ENCODE assay signal across 18 mouse cellular contexts in the genomic region with DNA sequence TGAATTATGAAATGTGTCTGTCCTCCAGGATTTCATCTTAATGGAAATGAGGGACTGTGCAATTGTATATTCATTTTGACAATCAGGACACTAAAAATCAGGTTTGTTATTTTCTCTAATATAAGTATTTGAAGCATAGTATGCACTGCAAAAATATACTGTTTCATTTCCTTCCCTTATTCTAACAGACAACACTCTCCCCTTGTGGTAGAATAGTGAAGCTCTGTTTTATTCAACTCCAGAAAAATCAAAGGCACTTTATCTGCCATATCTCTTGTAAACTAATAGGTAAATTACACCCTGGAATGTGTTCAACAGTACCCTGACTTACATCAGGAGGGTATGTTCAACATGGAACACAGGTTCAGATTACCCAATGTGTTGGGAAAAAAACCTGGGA.
DNase-seq lines count a peak whose midpoint lies in the region; ATAC-seq and TF ChIP-seq lines count a peak whose summit lies in the region.
"Had no signal": no experiment of that assay in that cellular context is flagged by ENCODE, and none has a peak within 500 bp of the region (broad histone marks: within the 10 kb centered on the region; RNA-seq: fewer than 3 reads in every experiment).

No protein-coding gene starts in this region.

- H3K4me3 ChIP-seq in heart, postnatal 0 days (ENCODE audit: low read depth, low read length): no peak overlapping the region
- H3K4me3 ChIP-seq in lung, postnatal 0 days (ENCODE audit: low read depth, low read length): no peak overlapping the region
- H3K4me3 ChIP-seq in MEL (ENCODE audit: control insufficient read depth in 1 of 2, insufficient read depth in 1 of 2, low read depth in 2 of 2, low read length in 2 of 2): no peak overlapping the region
- no peak overlapping the region for H3K4me3 ChIP-seq in midbrain, postnatal 0 days (ENCODE audit: low read depth, low read length)
- H3K4me3 ChIP-seq: forebrain, embryonic 15.5 days; heart, embryonic 10.5 days; intestine, embryonic 15.5 days; lung, embryonic 15.5 days; megakaryocyte, embryonic 14.5 days had no signal

- H3K27ac ChIP-seq in heart, postnatal 0 days (ENCODE audit: low read depth): no peak overlapping the region
- H3K27ac ChIP-seq in lung, postnatal 0 days (ENCODE audit: low read length): no peak overlapping the region
- H3K27ac ChIP-seq in MEL (ENCODE audit: control insufficient read depth, low read depth, low read length): no peak overlapping the region
- H3K27ac ChIP-seq in midbrain, postnatal 0 days (ENCODE audit: low read depth, low read length): no peak overlapping the region
- H3K27ac ChIP-seq: forebrain, embryonic 15.5 days; heart, embryonic 10.5 days; intestine, embryonic 15.5 days; lung, embryonic 15.5 days had no signal

- TF ChIP-seq POLR2A in MEL (IDR thresholded peaks at IDR 0.05; ENCODE audit: control insufficient read depth in 1 of 2, insufficient read depth in 1 of 2, low read depth in 1 of 2, low read length in 2 of 2, poor library complexity in 1 of 2): no peak

- peak; percentile 64 for TF ChIP-seq RAD21 in MEL (IDR thresholded peaks at IDR 0.05; ENCODE audit: low read depth, low read length)

- TF ChIP-seq EP300 in heart, postnatal 0 days (IDR thresholded peaks at IDR 0.05; ENCODE audit: low read depth): no peak
- no peak for TF ChIP-seq EP300 in lung, postnatal 0 days (IDR thresholded peaks at IDR 0.05)
- TF ChIP-seq EP300 in MEL (IDR thresholded peaks at IDR 0.05; ENCODE audit: low read depth in 1 of 2, low read length in 2 of 2): no peak

- ATAC-seq in heart, postnatal 0 days (ENCODE audit: insufficient read depth, low read depth): no peak
- ATAC-seq in lung, postnatal 0 days: no peak
- ATAC-seq in midbrain, postnatal 0 days (ENCODE audit: low FRiP score): no peak
- ATAC-seq: forebrain, embryonic 15.5 days; intestine, embryonic 15.5 days had no signal

- H3K36me3 ChIP-seq in heart, postnatal 0 days (replicated peaks; ENCODE audit: control insufficient read depth, insufficient read depth, low read length): no peaks in the 10 kb centered on the region
- no peaks in the 10 kb centered on the region for H3K36me3 ChIP-seq in lung, postnatal 0 days (ENCODE audit: insufficient read depth, low read length)
- H3K36me3 ChIP-seq in MEL (ENCODE audit: control insufficient read depth in 1 of 2, insufficient read depth in 2 of 2, low read length in 2 of 2): no peaks in the 10 kb centered on the region
- no peaks in the 10 kb centered on the region for H3K36me3 ChIP-seq in midbrain, postnatal 0 days (ENCODE audit: insufficient read depth, low read length)
- H3K36me3 ChIP-seq: forebrain, embryonic 15.5 days; heart, embryonic 10.5 days; intestine, embryonic 15.5 days; lung, embryonic 15.5 days had no signal

- no peaks in the 10 kb centered on the region for H3K79me2 ChIP-seq in MEL (ENCODE audit: control insufficient read depth, insufficient read depth, low read length, poor library complexity)

- no peaks in the 10 kb centered on the region for H3K27me3 ChIP-seq in heart, postnatal 0 days (ENCODE audit: control insufficient read depth, insufficient read depth, low read length)
- no peaks in the 10 kb centered on the region for H3K27me3 ChIP-seq in lung, postnatal 0 days (replicated peaks; ENCODE audit: insufficient read depth, low read length)
- H3K27me3 ChIP-seq in MEL (ENCODE audit: control insufficient read depth in 1 of 2, insufficient read depth in 2 of 2, low read length in 2 of 2): no peaks in the 10 kb centered on the region
- H3K27me3 ChIP-seq in midbrain, postnatal 0 days (ENCODE audit: insufficient read depth, low read length): no peaks in the 10 kb centered on the region
- H3K27me3 ChIP-seq: forebrain, embryonic 15.5 days; intestine, embryonic 15.5 days; lung, embryonic 15.5 days; megakaryocyte, embryonic 14.5 days had no signal

- no peaks in the 10 kb centered on the region for H3K9me3 ChIP-seq in heart, postnatal 0 days (replicated peaks; ENCODE audit: control insufficient read depth, low read length)
- H3K9me3 ChIP-seq in lung, postnatal 0 days (ENCODE audit: low read length): no peaks in the 10 kb centered on the region
- no peaks in the 10 kb centered on the region for H3K9me3 ChIP-seq in MEL (replicated peaks; ENCODE audit: insufficient read depth, low read length)
- no peaks in the 10 kb centered on the region for H3K9me3 ChIP-seq in midbrain, postnatal 0 days (ENCODE audit: low read length)
- H3K9me3 ChIP-seq: forebrain, embryonic 15.5 days; heart, embryonic 10.5 days; intestine, embryonic 15.5 days; lung, embryonic 15.5 days had no signal

- no peak overlapping the region for H3K9ac ChIP-seq in heart, postnatal 0 days (replicated peaks; ENCODE audit: low read depth, low read length)
- no peak overlapping the region for H3K9ac ChIP-seq in lung, postnatal 0 days (replicated peaks; ENCODE audit: low read depth)
- no peak overlapping the region for H3K9ac ChIP-seq in MEL (ENCODE audit: control insufficient read depth, low read depth, low read length, poor library complexity, severe bottlenecking)
- no peak overlapping the region for H3K9ac ChIP-seq in midbrain, postnatal 0 days (replicated peaks; ENCODE audit: low read length, poor library complexity, severe bottlenecking)
- H3K9ac ChIP-seq: forebrain, embryonic 15.5 days; intestine, embryonic 15.5 days; lung, embryonic 15.5 days had no signal

- TF ChIP-seq CTCF in heart, postnatal 0 days (IDR thresholded peaks at IDR 0.05; ENCODE audit: low read depth): peak; percentile 16; the same call in 1 of the 2 replicates
- peak; percentile 40 for TF ChIP-seq CTCF in lung, postnatal 0 days (IDR thresholded peaks at IDR 0.05)
- TF ChIP-seq CTCF in MEL (IDR thresholded peaks at IDR 0.05 in 2 of 3, conservative IDR thresholded peaks at IDR 0.05 in 1 of 3; ENCODE audit: control insufficient read depth in 1 of 3, insufficient read depth in 1 of 3, low read depth in 2 of 3, low read length in 3 of 3, poor library complexity in 1 of 3, severe bottlenecking in 1 of 3): peak in 2 of 3 experiments; percentile 12 to 48; a peak in 3 of 6 replicates
- peak; percentile 85 for TF ChIP-seq CTCF in midbrain, postnatal 0 days (IDR thresholded peaks at IDR 0.05)

- H3K4me1 ChIP-seq in heart, postnatal 0 days (ENCODE audit: control insufficient read depth, insufficient read depth): no peaks in the 10 kb centered on the region
- H3K4me1 ChIP-seq in lung, postnatal 0 days (ENCODE audit: insufficient read depth, low read depth, low read length): no peaks in the 10 kb centered on the region
- H3K4me1 ChIP-seq in MEL (ENCODE audit: control insufficient read depth in 1 of 2, insufficient read depth in 2 of 2, low read length in 2 of 2): no peaks in the 10 kb centered on the region
- no peaks in the 10 kb centered on the region for H3K4me1 ChIP-seq in midbrain, postnatal 0 days (ENCODE audit: insufficient read depth, low read length)
- H3K4me1 ChIP-seq: forebrain, embryonic 15.5 days; heart, embryonic 10.5 days; intestine, embryonic 15.5 days; megakaryocyte, embryonic 14.5 days had no signal

- DNase-seq in heart, postnatal 0 days (ENCODE audit: low spot score): no peak
- no peak for DNase-seq in heart, adult 8-10 months (ENCODE audit: low spot score)
- DNase-seq in lung, postnatal 0 days (ENCODE audit: low spot score): no peak
- no peak for DNase-seq in lung, postnatal 10 days
- DNase-seq in MEL (ENCODE audit: low read depth, low spot score): peak; percentile 21
- peak; percentile 58 for DNase-seq in midbrain, postnatal 0 days (ENCODE audit: low spot score)
- DNase-seq in spleen, postnatal 14 days (ENCODE audit: low spot score in 2 of 2): no peak
- DNase-seq: cerebellum, adult 11-12 months; cerebellum, postnatal 36 days; gastrocnemius, postnatal 10 days; kidney, postnatal 14 days; liver; right cerebral cortex, postnatal 25 days had no signal

- no peak overlapping the region for H3K4me2 ChIP-seq in heart, postnatal 0 days (ENCODE audit: low read depth, low read length)
- H3K4me2 ChIP-seq in lung, postnatal 0 days (replicated peaks; ENCODE audit: low read depth, low read length): no peak overlapping the region
- no peak overlapping the region for H3K4me2 ChIP-seq in midbrain, postnatal 0 days (ENCODE audit: low read depth, low read length, poor library complexity, severe bottlenecking)
- H3K4me2 ChIP-seq: forebrain, embryonic 15.5 days; intestine, embryonic 15.5 days; lung, embryonic 15.5 days had no signal

TF ChIP-seq in MEL, 35 proteins besides CTCF, POLR2A, EP300 and RAD21:
- TF ChIP-seq NELFE (IDR thresholded peaks at IDR 0.05; ENCODE audit: low read depth, low read length) (no peak), ETS1 (IDR thresholded peaks at IDR 0.05; ENCODE audit: low read depth, low read length) (no peak), POLR2AphosphoS5 (IDR thresholded peaks at IDR 0.05; ENCODE audit: borderline replicate concordance, low read depth, low read length) (no peak), KAT2A (conservative IDR thresholded peaks at IDR 0.05; ENCODE audit: low read depth, low read length) (no peak), SMC3 (IDR thresholded peaks at IDR 0.05; ENCODE audit: low read depth, low read length) (peak; percentile 46)

Comparison
In these comparisons a context has a peak if more than half of its experiments do, and no peak if none do; other contexts are left out.
1. DNase-seq: peak in MEL (single experiment) and midbrain, postnatal 0 days (single experiment); none in heart, postnatal 0 days (single experiment), heart, adult 8-10 months (single experiment), lung, postnatal 0 days (single experiment), lung, postnatal 10 days (single experiment) and spleen, postnatal 14 days (0 of 2).
2. CTCF ChIP-seq: peak in every context shown above with its lines; median percentile 85 in midbrain, postnatal 0 days; 40 in lung, postnatal 0 days; 30 in MEL; 16 in heart, postnatal 0 days.